Mouse (Mus musculus) hindbrain, postnatal 0 days (tissue): Measurements from ENCODE around the gene Gnl2. TPM values are rescaled to one million over a fixed set of nuclear protein-coding genes. Genes with fewer than 3 reads are reported as not detected.

Experiments used
- ATAC-seq: fragments of 200-750 bp; cut with Nextera tagmentation; 2 replicates; pipeline ENCODE4 v1.8.0; 2017; ENCODE audit warnings: mild to moderate bottlenecking, moderate TSS enrichment, moderate library complexity
- DNase-seq: peaks from one replicate; pipeline ENCODE4 v3.0.0-alpha.2; 2015; ENCODE audit warnings: low spot score
- H3K27ac ChIP-seq: fragments of 300-500 bp; sonication (generic); 2 replicates; pipeline ENCODE4 v1.5.1; 2014; ENCODE audit warnings: mild to moderate bottlenecking
- H3K27me3 ChIP-seq: fragments of 300-500 bp; sonication (generic); 2 replicates; pipeline ENCODE4 v1.6.1; 2014; ENCODE audit warnings: low read length, mixed read lengths; ENCODE audit not compliant: insufficient read depth
- H3K36me3 ChIP-seq: fragments of 300-500 bp; sonication (generic); 2 replicates; pipeline ENCODE4 v1.6.1; 2014; ENCODE audit warnings: low read length, mixed read lengths; ENCODE audit not compliant: insufficient read depth
- H3K4me1 ChIP-seq: fragments of 300-500 bp; sonication (generic); 2 replicates; pipeline ENCODE4 v1.6.1; 2014; ENCODE audit warnings: antibody characterized with exemption, low read length, mixed read lengths; ENCODE audit not compliant: insufficient read depth
- H3K4me2 ChIP-seq: fragments of 300-500 bp; sonication (generic); 2 replicates; pipeline ENCODE4 v1.6.1; 2014; ENCODE audit warnings: low read depth, mild to moderate bottlenecking, low read length, moderate library complexity, mixed read lengths
- H3K4me3 ChIP-seq: fragments of 300-500 bp; sonication (generic); 2 replicates; pipeline ENCODE4 v1.5.1; 2014; ENCODE audit warnings: low read length
- H3K9ac ChIP-seq: fragments of 300-500 bp; sonication (generic); replicated peaks from 2 replicates; pipeline ENCODE4 v1.6.1; 2014; ENCODE audit warnings: mild to moderate bottlenecking, low read length, moderate library complexity, mixed read lengths
- H3K9me3 ChIP-seq: fragments of 300-500 bp; sonication (generic); 2 replicates; pipeline ENCODE4 v1.6.1; 2016; ENCODE audit warnings: low read length, mixed read lengths
- CTCF ChIP-seq: IDR thresholded peaks from 2 replicates; pipeline ENCODE4 v1.5.1; 2016; ENCODE audit warnings: antibody characterized with exemption, control low read depth, low read depth
- WGBS: fragments of 180-500 bp; shearing (Covaris S2); extraction: QIAGEN DNeasy Blood & Tissue Kit; methylation state at CpG from one replicate; pipeline ENCODE4 v1.1.7; 2014; 5-methylcytosine and 5-hydroxymethylcytosine counted together
- polyA plus RNA-seq: library from polyadenylated mRNA; unstranded; fragments of >200 nt; fragmentation: Nextera tagmentation; extraction: Ambion mirVana; gene quantifications from 2 replicates; pipeline ENCODE4 v1.2.1, GENCODE M21; 2015
- total RNA-seq: library from RNA; depleted of rRNA; stranded (reverse); fragments of >200 nt; gene quantifications from 2 replicates; pipeline ENCODE4 v1.2.3, GENCODE M21; 2014

The Gnl2 gene
- total and polyA plus RNA-seq, 2 experiments from 2014 or later, result 26.0 to 70.2 TPM

GRCm38 (mm10) chr4:124999548-124999947 is 16.8 kb upstream of the Gnl2 start:
- Histone ChIP-seq H3K4me1 (no peaks in the 10 kb centered on the region), H3K9me3 (no peaks in the 10 kb centered on the region), H3K4me2 (no peak overlapping the region), H3K36me3 (no peaks in the 10 kb centered on the region), H3K27ac (no peak overlapping the region), H3K4me3 (no peak overlapping the region), H3K9ac (no peak overlapping the region), H3K27me3 (no peaks in the 10 kb centered on the region)
- WGBS, result 87% methylated on average over 3 of the region's 3 CpGs
- no peak for TF ChIP-seq CTCF
- no peak for ATAC-seq
- DNase-seq, result no peak

DNA sequence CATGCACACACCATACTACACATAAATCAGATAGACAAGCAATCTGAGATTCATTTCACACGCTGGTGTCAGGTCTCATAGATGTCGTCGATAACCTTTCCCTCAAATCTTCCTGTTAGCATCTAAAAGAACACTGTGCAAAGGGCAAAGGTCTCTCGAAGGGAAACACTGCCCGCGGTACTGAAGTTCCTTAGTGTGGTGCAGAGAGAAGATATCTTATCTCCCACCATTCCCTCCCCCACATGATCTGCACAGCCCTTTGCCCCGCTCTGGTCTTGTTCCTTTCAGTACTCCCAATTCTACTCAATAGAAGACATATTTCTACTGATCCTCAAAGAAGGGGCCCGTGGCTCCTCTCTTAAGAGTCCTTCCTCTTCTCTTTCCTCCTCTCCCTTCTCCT is 13.4 kb upstream of the Gnl2 start:
- 92% methylated on average over 8 of the region's 8 CpGs for WGBS
- no peaks in the 10 kb centered on the region; the same call in 1 of the 2 replicates for H3K27me3 ChIP-seq
- H3K4me2 ChIP-seq, result no peak overlapping the region
- H3K36me3 ChIP-seq, result no peaks in the 10 kb centered on the region
- no peak overlapping the region for H3K27ac ChIP-seq
- no peak overlapping the region for H3K9ac ChIP-seq
- DNase-seq (no peak), ATAC-seq (no peak)
- 0 out of 2 replicates have a peak, but pooled peaks cover 2% of the 10 kb centered on the region for H3K4me1 ChIP-seq
- H3K9me3 ChIP-seq, result no peaks in the 10 kb centered on the region
- no peak for TF ChIP-seq CTCF
- H3K4me3 ChIP-seq, result no peak overlapping the region

DNA sequence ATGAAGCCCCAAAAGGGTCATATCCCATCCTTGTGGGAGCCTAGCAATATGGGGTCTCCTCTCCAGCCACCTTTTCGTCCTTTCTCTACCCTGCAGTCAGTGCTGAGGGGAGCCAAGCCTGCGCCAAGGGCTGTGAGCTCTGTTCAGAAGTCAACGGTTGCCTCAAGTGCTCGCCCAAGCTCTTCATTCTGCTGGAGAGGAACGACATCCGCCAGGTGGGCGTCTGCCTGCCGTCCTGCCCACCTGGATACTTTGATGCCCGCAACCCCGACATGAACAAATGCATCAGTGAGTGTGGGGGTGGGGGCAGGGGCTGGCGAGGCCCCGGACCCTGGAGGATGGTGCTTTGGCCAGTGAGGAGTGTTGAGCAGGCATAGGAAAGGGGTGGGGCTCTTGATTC is 11.5 kb upstream of the Gnl2 start:
- no peaks in the 10 kb centered on the region for H3K9me3 ChIP-seq
- H3K27ac ChIP-seq, result no peak overlapping the region
- 0 out of 2 replicates have a peak, but pooled peaks cover 2% of the 10 kb centered on the region for H3K4me1 ChIP-seq
- no peak overlapping the region for H3K9ac ChIP-seq
- DNase-seq (no peak), ATAC-seq (no peak)
- H3K4me2 ChIP-seq, result no peak overlapping the region
- WGBS, result 52% methylated on average over 12 of the region's 12 CpGs
- H3K4me3 ChIP-seq, result no peak overlapping the region
- no peaks in the 10 kb centered on the region; the same call in 1 of the 2 replicates for H3K27me3 ChIP-seq
- no peaks in the 10 kb centered on the region for H3K36me3 ChIP-seq
- TF ChIP-seq CTCF, result no peak

GRCm38 (mm10) chr4:125007460-125007859 is 8.9 kb upstream of the Gnl2 start:
- ATAC-seq, result no peak
- H3K4me1 ChIP-seq, result 0 out of 2 replicates have a peak, but pooled peaks cover 2% of the 10 kb centered on the region

GRCm38 (mm10) chr4:125008220-125008619 is 8.2 kb upstream of the Gnl2 start:
- H3K4me2 ChIP-seq, result no peak overlapping the region
- no peak overlapping the region for H3K4me3 ChIP-seq
- 0 out of 2 replicates have a peak, but pooled peaks cover 2% of the 10 kb centered on the region for H3K4me1 ChIP-seq
- no peak overlapping the region for H3K27ac ChIP-seq
- DNase-seq (no peak), ATAC-seq (no peak)
- H3K9me3 ChIP-seq, result no peaks in the 10 kb centered on the region
- no peaks in the 10 kb centered on the region for H3K36me3 ChIP-seq
- TF ChIP-seq CTCF, result no peak
- H3K27me3 ChIP-seq, result no peaks in the 10 kb centered on the region; the same call in 1 of the 2 replicates
- H3K9ac ChIP-seq, result no peak overlapping the region
- 49% methylated on average over 6 of the region's 6 CpGs for WGBS

More at GRCm38 (mm10) chr4:125007460-125007859, 8.9 kb upstream of the Gnl2 start:
- no peak overlapping the region for H3K4me2 ChIP-seq
- no peak for TF ChIP-seq CTCF
- H3K27me3 ChIP-seq, result no peaks in the 10 kb centered on the region; the same call in 1 of the 2 replicates
- no peak overlapping the region for H3K9ac ChIP-seq
- H3K27ac ChIP-seq, result no peak overlapping the region
- WGBS, result 50% methylated on average over 15 of the region's 15 CpGs
- H3K9me3 ChIP-seq, result no peaks in the 10 kb centered on the region
- DNase-seq, result no peak
- H3K4me3 ChIP-seq, result no peak overlapping the region
- no peaks in the 10 kb centered on the region for H3K36me3 ChIP-seq

GRCm38 (mm10) chr4:125008712-125009111 is 7.7 kb upstream of the Gnl2 start:
- Histone ChIP-seq H3K4me1 (0 out of 2 replicates have a peak, but pooled peaks cover 2% of the 10 kb centered on the region), H3K36me3 (no peaks in the 10 kb centered on the region), H3K4me3 (no peak overlapping the region), H3K27ac (no peak overlapping the region), H3K27me3 (no peaks in the 10 kb centered on the region; the same call in 1 of the 2 replicates), H3K9ac (no peak overlapping the region), H3K9me3 (no peaks in the 10 kb centered on the region), H3K4me2 (no peak overlapping the region)
- ATAC-seq (no peak), DNase-seq (peak; percentile 61)
- 41% methylated on average over 8 of the region's 8 CpGs for WGBS
- no peak for TF ChIP-seq CTCF

- DNase-seq (no peak), ATAC-seq (no peak)
- WGBS, result 63% methylated on average over 11 of the region's 11 CpGs
- Histone ChIP-seq H3K27me3 (no peaks in the 10 kb centered on the region; the same call in 1 of the 2 replicates), H3K36me3 (no peaks in the 10 kb centered on the region), H3K9me3 (no peaks in the 10 kb centered on the region), H3K4me3 (no peak overlapping the region), H3K4me1 (no peaks in the 10 kb centered on the region), H3K9ac (no peak overlapping the region), H3K4me2 (no peak overlapping the region), H3K27ac (no peak overlapping the region)
- no peak for TF ChIP-seq CTCF
Measured at GRCm38 (mm10) chr4:125017431-125017830, 1.0 kb downstream of the Gnl2 start.
